Mouse (Mus musculus) adrenal gland, adult 8-10 months (tissue): ENCODE measurements around the gene Hoxc11. TPM values are rescaled to one million over a fixed set of nuclear protein-coding genes. Genes with fewer than 3 reads are reported as not detected.

Experiments
- DNase-seq: peaks from one replicate; pipeline ENCODE4 v3.0.0; 2022
- total RNA-seq, 4 experiments: library from RNA; stranded (reverse); gene quantifications; 2 replicates each; pipeline ENCODE4 v1.2.4; 2022

The Hoxc11 gene
- total RNA-seq = not detected

DNA sequence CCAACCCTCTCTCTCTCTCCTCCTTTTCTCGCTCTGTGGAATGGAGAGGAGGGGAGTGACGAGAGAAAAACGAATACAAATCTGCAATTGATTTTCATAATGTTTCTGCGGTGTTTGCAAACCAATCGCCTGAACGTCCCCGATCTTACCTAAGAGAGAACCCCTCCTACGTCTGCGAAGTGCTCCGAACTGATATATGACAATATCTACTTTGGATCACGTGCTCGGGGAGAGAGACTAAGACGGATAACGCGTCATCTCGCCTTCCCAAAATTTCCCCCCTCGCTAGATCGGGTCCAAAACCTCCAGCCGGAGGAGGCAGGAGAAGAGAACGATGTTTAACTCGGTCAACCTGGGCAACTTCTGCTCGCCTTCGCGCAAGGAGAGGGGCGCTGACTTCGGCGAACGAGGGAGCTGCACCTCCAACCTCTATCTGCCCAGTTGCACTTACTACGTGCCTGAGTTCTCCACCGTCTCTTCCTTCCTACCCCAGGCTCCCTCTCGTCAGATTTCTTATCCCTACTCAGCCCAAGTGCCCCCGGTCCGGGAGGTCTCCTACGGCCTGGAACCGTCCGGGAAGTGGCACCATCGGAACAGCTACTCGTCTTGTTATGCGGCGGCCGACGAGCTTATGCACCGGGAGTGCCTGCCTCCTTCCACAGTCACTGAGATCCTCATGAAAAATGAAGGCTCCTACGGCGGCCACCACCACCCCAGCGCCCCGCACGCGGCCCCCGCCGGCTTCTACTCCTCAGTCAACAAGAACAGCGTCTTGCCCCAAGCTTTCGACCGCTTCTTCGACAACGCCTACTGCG, at the start of gene Hoxc11:
TSS of gene Hoxc11 (plus strand) at position 236 of the 815 bp plus-strand sequence.
- DNase-seq = no peak

- DNase-seq = no peak
These were observed 49.3 kb upstream of the Hoxc11 start for GRCm38 (mm10) chr15:102904946-102905345.

GRCm38 (mm10) chr15:102909536-102909935, 44.7 kb upstream of the Hoxc11 start:
- no peak for DNase-seq

- DNase-seq = no peak
These were observed 44.2 kb upstream of the Hoxc11 start for GRCm38 (mm10) chr15:102910038-102910437.

DNA sequence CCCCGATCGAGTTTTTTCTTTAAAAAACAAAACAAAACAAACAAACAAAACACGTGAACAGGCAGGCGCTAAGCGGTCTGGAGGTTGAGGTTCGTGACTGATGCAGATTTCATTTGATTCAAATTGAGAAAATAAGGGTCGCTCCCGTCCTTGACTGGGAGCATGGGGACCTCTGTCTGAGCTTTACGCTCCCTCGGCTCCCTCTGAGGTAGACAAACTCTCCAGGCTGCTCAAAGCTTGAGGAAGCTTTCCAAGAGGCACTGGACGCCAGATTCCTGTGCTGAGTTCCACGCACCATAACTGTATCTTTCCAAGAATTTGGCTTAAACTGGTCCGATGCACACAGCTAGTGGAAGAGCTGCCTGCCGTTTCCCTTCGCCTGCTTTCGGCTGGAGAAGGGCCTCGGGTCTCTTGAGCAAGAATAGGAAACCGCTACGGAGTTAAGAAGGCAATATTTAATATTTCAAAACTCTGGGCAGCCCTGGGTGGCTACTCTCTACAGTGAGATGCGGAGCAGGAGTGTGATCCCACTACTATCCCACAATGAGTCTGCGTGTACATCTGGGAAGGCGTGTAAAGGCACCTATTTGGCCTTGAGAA, 43.6 kb upstream of the Hoxc11 start:
- DNase-seq = no peak

DNA sequence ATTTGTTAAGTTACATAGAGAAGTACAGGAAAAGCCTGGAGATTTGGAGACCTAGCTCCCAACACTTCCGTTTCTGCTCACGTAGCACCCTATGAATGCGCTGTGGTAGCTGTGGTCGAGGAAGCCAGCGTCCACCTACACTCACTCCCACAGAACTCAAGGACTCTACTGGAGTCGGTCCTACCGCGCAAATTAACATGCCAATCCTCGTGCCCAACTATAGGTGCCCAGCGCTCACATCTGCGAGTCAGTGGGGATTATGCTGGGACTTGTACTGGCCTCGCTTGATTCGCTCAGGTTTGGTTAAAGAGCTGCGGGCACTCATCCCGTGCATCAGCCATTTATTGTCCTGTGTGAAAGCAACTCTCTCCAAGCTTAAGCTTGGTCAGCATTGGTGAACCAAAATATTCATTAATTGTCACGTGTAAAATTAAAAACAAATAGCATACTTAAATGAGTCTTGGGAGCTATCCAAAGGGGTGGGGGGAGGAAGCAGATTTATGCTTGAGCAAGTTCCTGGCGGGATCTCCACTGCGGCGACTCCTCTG, 41.1 kb upstream of the Hoxc11 start:
- no peak for DNase-seq

DNA sequence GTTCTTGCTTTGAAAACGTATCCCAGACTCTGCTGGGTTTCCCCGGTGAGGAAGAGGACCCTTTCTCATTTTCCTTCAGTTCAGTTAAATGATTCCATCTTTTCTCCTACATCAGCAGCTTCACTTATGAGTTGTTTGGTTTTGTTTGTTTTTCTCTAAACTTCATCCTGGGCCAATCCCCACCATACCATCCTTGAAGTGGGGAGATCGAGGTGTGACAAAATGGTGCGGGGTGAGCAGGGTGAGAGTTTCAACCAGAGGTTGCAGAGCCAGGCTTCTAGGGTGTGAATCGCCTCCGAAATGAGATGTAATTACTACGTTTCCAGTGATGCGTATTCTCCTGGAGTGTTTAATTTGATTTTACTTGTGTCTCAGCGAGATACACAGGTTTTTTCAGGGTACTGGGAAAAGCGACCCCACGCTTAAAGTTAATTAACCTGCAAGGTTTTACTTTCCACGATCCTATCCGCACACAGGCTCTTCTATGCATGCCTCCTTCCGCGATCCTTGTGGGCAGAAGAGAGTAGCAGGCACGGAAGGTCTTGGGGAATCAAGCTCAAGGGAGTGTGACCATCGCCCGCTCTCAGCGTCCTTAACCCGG, 36.2 kb upstream of the Hoxc11 start:
- DNase-seq = no peak

GRCm38 (mm10) chr15:102918611-102919265, 35.5 kb upstream of the Hoxc11 start:
- no peak for DNase-seq

DNA sequence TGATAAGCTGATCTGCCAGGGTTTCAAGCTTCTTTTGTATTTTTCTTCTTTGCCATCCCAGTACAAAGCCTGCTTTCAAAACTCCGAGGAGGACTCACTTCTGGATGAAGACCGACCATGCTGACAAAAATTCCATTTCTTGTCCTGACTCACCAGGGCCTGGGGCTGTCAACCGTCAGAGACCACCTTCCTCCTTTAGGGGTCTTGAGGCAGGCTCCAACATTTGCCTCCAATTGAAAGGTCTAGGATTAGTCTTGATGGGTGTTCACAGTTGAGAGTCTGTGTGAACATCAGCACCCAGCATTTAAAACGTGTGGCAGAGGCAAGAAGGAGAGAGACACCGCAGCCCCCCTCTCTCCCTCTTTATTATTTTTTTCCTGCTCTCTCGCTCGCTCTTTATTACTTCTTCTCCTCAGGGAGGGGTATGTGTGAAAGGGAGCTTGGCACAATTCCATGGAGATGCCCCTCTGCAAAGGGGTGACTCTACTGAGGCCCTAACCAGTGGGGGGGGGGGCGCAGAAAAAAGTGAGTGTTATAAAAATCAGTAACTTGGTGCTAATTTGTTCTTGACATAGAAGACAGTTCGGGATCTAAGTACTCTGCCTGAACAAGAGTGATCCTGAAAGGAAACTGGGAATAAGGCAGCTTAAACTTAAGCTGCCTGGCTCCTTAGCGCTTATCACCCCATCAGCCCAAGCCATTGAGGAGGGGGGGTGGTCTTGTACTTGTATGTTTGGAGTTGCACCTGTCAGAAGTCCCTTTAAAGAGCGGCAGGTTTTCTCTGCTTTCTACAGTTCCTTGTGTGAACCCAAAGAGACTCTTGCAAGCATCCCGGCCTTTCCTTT, 34.7 kb upstream of the Hoxc11 start:
- DNase-seq = no peak

GRCm38 (mm10) chr15:102920619-102921018, 33.6 kb upstream of the Hoxc11 start:
- DNase-seq = peak; percentile 12

DNA sequence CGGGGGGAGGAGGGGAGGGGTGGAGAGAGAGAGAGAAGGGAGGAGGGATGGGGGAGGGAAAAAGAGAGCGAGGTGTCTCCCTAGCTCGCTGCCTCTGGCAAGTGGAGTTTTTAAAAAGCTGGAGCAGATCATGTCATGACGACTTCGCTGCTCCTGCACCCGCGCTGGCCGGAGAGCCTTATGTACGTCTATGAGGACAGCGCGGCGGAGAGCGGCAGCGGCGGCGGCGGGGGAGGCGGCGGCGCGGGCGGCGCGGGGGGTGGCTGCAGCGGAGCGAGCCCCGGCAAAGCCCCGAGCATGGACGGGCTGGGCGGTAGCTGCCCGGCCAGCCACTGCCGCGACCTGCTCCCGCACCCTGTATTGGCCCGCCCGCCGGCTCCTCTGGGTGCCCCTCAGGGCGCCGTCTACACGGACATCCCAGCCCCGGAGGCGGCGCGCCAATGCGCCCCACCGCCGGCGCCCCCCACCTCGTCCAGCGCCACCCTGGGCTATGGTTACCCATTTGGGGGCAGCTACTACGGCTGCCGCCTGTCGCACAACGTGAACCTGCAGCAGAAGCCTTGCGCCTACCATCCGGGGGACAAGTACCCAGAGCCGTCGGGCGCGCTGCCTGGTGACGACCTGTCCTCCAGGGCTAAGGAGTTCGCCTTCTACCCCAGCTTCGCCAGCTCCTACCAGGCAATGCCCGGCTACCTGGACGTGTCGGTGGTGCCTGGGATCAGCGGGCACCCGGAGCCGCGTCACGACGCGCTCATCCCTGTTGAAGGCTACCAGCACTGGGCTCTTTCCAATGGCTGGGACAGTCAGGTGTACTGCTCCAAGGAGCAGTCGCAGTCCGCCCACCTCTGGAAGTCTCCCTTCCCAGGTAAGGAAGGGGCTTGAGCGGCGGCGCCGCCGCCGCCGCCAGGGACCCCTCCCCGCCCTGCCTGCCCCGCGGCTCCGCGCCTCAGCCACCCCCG, 32.9 kb upstream of the Hoxc11 start, which contains the start of gene Hoxc13:
TSS of gene Hoxc13 (plus strand) at position 51 of the 959 bp plus-strand sequence.
- no peak for DNase-seq

DNA sequence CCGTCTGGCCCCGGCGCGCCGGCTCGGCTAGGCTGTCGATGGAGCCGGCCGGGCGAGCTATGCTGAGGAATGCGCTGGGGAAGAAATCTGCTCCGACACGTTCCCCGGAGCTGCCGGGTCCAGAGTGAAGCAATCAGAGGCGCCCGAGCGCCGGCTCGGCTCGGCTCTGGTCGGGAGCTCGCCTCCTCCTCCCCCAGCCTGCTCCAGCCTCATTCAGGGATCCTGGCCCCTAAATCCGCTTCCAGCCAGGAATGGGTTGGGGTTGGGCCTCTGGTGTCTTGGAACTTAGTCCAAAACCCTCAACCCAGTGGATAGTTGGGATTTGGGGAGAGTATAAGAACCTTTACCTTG, 32.2 kb upstream of the Hoxc11 start:
- no peak for DNase-seq

GRCm38 (mm10) chr15:102922636-102923500, 31.4 kb upstream of the Hoxc11 start:
- DNase-seq = no peak

DNA sequence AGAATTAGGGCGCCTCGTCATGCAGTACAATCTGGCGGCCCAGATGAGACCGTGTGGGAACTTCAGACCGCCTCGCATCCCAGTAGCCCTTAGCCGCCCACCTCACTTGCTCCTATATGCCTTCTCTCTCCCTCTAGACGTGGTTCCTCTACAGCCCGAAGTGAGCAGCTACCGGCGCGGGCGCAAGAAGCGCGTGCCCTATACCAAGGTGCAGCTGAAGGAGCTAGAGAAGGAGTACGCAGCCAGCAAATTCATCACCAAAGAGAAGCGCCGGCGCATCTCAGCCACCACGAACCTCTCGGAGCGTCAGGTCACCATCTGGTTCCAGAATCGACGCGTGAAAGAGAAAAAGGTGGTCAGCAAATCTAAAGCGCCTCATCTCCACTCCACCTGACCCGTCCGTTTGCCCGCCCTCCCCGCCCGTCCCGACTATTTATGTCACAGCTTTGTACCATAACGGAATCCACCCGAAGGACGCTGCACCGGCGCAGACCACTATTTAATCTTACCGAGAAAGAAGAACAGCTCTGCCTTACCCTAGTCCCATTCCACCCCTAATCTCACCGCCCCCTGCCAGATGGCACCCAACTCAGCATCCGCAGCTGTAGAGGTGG, 27.1 kb upstream of the Hoxc11 start:
- no peak for DNase-seq

GRCm38 (mm10) chr15:102931706-102932358, 22.4 kb upstream of the Hoxc11 start:
- no peak for DNase-seq

GRCm38 (mm10) chr15:102934438-102934837, 19.8 kb upstream of the Hoxc11 start:
- DNase-seq = no peak

GRCm38 (mm10) chr15:102934897-102935296, 19.3 kb upstream of the Hoxc11 start:
- DNase-seq = no peak

- DNase-seq = no peak
These were observed 17.8 kb upstream of the Hoxc11 start, which contains the start of gene Hoxc12 for GRCm38 (mm10) chr15:102936279-102936972. Gene Hoxc12 (plus strand): TSS chr15:102936757.
